Mouse (Mus musculus): ENCODE data around the gene Nfrkb. TPM values are rescaled to one million over a fixed set of nuclear protein-coding genes. Genes with fewer than 3 reads are reported as not detected.

Nfrkb gene
- polyA plus RNA-seq, 1 experiment from 2014 or later, result 27.7 TPM

GRCm38 (mm10) chr9:31431751-31432150 is 45.8 kb downstream of the Nfrkb start:
- no peaks in the 10 kb centered on the region for H3K36me3 ChIP-seq (ENCODE audit: poor library complexity, severe bottlenecking)
- no peak for ATAC-seq
- H3K27me3 ChIP-seq, result no peaks in the 10 kb centered on the region
- no peak overlapping the region for H3K4me2 ChIP-seq
- H3K9me3 ChIP-seq (replicated peaks), result no peaks in the 10 kb centered on the region
- no peak overlapping the region for H3K4me3 ChIP-seq
- no peak overlapping the region for H3K9ac ChIP-seq
- no peaks in the 10 kb centered on the region for H3K4me1 ChIP-seq
- H3K27ac ChIP-seq, result no peak overlapping the region
- 93% methylated on average over 5 of the region's 5 CpGs for WGBS

GRCm38 (mm10) chr9:31432336-31432975 is 46.5 kb downstream of the Nfrkb start:
- Histone ChIP-seq H3K36me3 (ENCODE audit: poor library complexity, severe bottlenecking) (no peaks in the 10 kb centered on the region), H3K4me3 (no peak overlapping the region), H3K9ac (no peak overlapping the region), H3K4me2 (no peak overlapping the region), H3K4me1 (no peaks in the 10 kb centered on the region), H3K27me3 (no peaks in the 10 kb centered on the region), H3K27ac (no peak overlapping the region), H3K9me3 (replicated peaks) (no peaks in the 10 kb centered on the region)
- ATAC-seq, result no peak
- WGBS, result 81% methylated on average over 7 of the region's 7 CpGs

GRCm38 (mm10) chr9:31433431-31433830 is 47.4 kb downstream of the Nfrkb start:
- no peak overlapping the region for H3K4me2 ChIP-seq
- 92% methylated on average over 3 of the region's 3 CpGs for WGBS

DNA sequence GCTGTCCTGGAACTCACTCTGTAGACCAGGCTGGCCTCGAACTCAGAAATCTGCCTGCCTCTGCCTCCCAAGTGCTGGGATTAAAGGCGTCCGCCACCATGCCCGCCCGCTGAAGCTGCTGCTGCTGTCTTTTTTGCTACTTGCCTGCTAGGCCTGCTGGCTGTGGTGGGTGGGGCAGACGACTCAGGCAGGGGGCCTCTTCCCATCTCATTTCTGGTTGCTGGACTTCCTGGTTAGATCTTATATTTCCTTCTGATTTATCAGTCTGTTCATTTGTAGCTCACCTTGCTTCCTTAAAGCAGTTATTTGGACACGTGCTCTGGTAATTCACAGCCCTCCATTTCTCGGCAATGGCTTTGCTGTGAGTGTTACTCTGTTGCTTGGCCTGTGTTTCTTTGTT is 49.4 kb downstream of the Nfrkb start:
- no peak overlapping the region for H3K4me3 ChIP-seq
- H3K4me1 ChIP-seq, result no peaks in the 10 kb centered on the region
- H3K9me3 ChIP-seq (replicated peaks), result no peaks in the 10 kb centered on the region
- no peak overlapping the region for H3K9ac ChIP-seq
- no peak overlapping the region for H3K27ac ChIP-seq
- no peak for ATAC-seq
- H3K36me3 ChIP-seq (ENCODE audit: poor library complexity, severe bottlenecking), result no peaks in the 10 kb centered on the region
- H3K27me3 ChIP-seq, result no peaks in the 10 kb centered on the region
- WGBS, result 91% methylated on average over 8 of the region's 8 CpGs
- no peak overlapping the region for H3K4me2 ChIP-seq

More at GRCm38 (mm10) chr9:31433431-31433830, 47.4 kb downstream of the Nfrkb start:
- H3K4me3 ChIP-seq, result no peak overlapping the region
- no peak overlapping the region for H3K27ac ChIP-seq
- no peak for ATAC-seq
- H3K36me3 ChIP-seq (ENCODE audit: poor library complexity, severe bottlenecking), result no peaks in the 10 kb centered on the region
- H3K4me1 ChIP-seq, result no peaks in the 10 kb centered on the region
- no peaks in the 10 kb centered on the region for H3K27me3 ChIP-seq
- H3K9ac ChIP-seq, result no peak overlapping the region
- H3K9me3 ChIP-seq (replicated peaks), result no peaks in the 10 kb centered on the region

GRCm38 (mm10) chr9:31437861-31438260 is 51.9 kb downstream of the Nfrkb start:
- Histone ChIP-seq H3K27ac (no peak overlapping the region), H3K4me2 (no peak overlapping the region), H3K9me3 (replicated peaks) (no peaks in the 10 kb centered on the region), H3K4me3 (no peak overlapping the region), H3K9ac (no peak overlapping the region), H3K27me3 (no peaks in the 10 kb centered on the region), H3K4me1 (no peaks in the 10 kb centered on the region), H3K36me3 (ENCODE audit: poor library complexity, severe bottlenecking) (no peaks in the 10 kb centered on the region)
- no peak for ATAC-seq
- WGBS, result 89% methylated on average over 6 of the region's 7 CpGs

DNA sequence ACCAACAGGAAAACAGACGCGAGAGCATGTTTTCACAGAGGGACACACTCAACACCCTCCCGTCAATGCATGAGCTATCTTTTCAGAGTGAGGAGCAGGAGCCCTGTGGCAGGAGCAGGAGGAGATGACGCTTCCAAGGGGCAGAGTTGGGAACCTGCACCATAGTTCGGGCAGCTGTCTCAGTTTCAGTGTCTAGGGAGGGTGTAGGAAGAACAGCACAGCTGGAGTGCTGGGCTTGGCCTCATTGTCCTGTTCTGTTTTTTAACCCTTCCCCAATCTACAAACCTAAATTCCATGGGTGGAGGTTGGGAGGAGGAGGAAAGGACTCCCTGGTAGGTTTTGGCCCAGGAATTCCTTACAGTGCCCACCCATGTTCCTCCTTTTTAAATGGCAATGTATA is 52.8 kb downstream of the Nfrkb start:
- no peak overlapping the region for H3K4me2 ChIP-seq
- 66% methylated on average over 5 of the region's 5 CpGs for WGBS
- no peaks in the 10 kb centered on the region for H3K36me3 ChIP-seq (ENCODE audit: poor library complexity, severe bottlenecking)
- no peak overlapping the region for H3K4me3 ChIP-seq
- H3K9me3 ChIP-seq (replicated peaks), result no peaks in the 10 kb centered on the region
- H3K4me1 ChIP-seq, result no peaks in the 10 kb centered on the region
- H3K9ac ChIP-seq, result no peak overlapping the region
- ATAC-seq, result no peak
- H3K27ac ChIP-seq, result no peak overlapping the region
- no peaks in the 10 kb centered on the region for H3K27me3 ChIP-seq

GRCm38 (mm10) chr9:31439341-31439740 is 53.3 kb downstream of the Nfrkb start:
- no peaks in the 10 kb centered on the region for H3K4me1 ChIP-seq
- H3K4me2 ChIP-seq, result no peak overlapping the region
- H3K27me3 ChIP-seq, result no peaks in the 10 kb centered on the region
- no peak overlapping the region for H3K9ac ChIP-seq
- H3K4me3 ChIP-seq, result no peak overlapping the region
- ATAC-seq, result no peak
- no peak overlapping the region for H3K27ac ChIP-seq
- no peaks in the 10 kb centered on the region for H3K9me3 ChIP-seq (replicated peaks)
- H3K36me3 ChIP-seq (ENCODE audit: poor library complexity, severe bottlenecking), result no peaks in the 10 kb centered on the region
- 80% methylated on average over 6 of the region's 6 CpGs for WGBS

GRCm38 (mm10) chr9:31440366-31440765 is 54.4 kb downstream of the Nfrkb start:
- no peaks in the 10 kb centered on the region for H3K27me3 ChIP-seq
- no peak overlapping the region for H3K9ac ChIP-seq
- WGBS, result 87% methylated on average over 5 of the region's 5 CpGs
- no peak overlapping the region for H3K27ac ChIP-seq
- no peaks in the 10 kb centered on the region for H3K36me3 ChIP-seq (ENCODE audit: poor library complexity, severe bottlenecking)
- H3K9me3 ChIP-seq (replicated peaks), result no peaks in the 10 kb centered on the region
- H3K4me1 ChIP-seq, result no peaks in the 10 kb centered on the region
- no peak overlapping the region for H3K4me3 ChIP-seq
- no peak overlapping the region for H3K4me2 ChIP-seq
- no peak for ATAC-seq

DNA sequence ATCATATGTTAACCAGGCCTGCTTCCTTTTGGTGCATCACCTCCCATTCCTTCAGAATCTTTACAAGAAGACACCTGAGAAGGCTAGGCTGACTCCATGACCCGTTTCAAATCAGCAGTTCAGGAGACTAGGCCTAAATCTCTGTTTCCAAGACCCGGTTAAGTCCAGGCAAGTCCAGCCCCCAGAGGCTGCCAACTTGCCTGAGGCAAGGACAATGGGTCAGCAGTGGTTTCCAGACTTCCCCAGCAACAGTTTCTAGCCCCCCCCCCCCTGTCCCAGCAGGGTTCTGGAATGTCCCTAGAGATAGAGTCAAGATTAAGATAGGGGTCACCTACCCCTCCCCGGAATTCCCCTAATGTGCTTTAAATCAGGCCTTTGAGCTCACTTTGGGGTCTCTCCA is 55.5 kb downstream of the Nfrkb start:
- no peak overlapping the region for H3K9ac ChIP-seq
- H3K9me3 ChIP-seq (replicated peaks), result no peaks in the 10 kb centered on the region
- H3K4me2 ChIP-seq, result no peak overlapping the region
- 77% methylated on average over 3 of the region's 3 CpGs for WGBS
- no peak overlapping the region for H3K4me3 ChIP-seq
- H3K27ac ChIP-seq, result no peak overlapping the region
- no peak for ATAC-seq
- H3K27me3 ChIP-seq, result no peaks in the 10 kb centered on the region
- H3K4me1 ChIP-seq, result no peaks in the 10 kb centered on the region
- no peaks in the 10 kb centered on the region for H3K36me3 ChIP-seq (ENCODE audit: poor library complexity, severe bottlenecking)

GRCm38 (mm10) chr9:31444236-31444635 is 58.2 kb downstream of the Nfrkb start:
- Histone ChIP-seq H3K27ac (no peak overlapping the region), H3K9me3 (replicated peaks) (no peaks in the 10 kb centered on the region), H3K4me3 (no peak overlapping the region), H3K4me1 (no peaks in the 10 kb centered on the region), H3K4me2 (no peak overlapping the region), H3K9ac (no peak overlapping the region), H3K27me3 (no peaks in the 10 kb centered on the region), H3K36me3 (ENCODE audit: poor library complexity, severe bottlenecking) (no peaks in the 10 kb centered on the region)
- WGBS, result 87% methylated on average over 8 of the region's 8 CpGs
- no peak for ATAC-seq

DNA sequence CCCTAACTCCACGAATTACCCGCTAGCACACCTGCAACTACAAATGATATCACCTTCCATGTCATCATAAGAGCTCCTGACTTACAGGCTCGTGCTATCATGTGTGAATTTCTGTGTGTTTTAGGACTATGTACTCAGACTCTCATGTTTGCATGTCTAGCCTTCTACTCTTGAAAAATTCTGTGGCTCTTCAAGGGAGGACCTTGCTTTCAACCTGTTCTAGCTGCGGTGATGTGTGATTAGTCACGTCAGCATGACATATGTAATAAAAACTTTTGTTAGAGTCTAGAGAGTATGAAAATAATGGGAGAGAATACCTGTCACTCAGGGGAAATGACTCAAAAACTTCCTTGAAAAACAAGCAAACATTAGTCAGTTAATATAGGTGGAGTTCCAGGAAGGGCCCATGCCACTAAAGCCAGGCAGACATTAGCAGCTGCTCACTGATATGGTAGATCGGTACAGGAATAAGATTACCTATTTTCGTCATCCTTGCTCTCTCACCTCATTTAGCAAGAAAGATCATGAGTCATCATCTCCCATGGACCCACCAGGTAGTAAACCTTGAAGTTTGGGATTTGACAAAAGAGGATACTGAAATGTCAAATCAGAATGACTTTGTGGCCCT is 63.3 kb downstream of the Nfrkb start:
- Histone ChIP-seq H3K27me3 (no peaks in the 10 kb centered on the region), H3K9me3 (replicated peaks) (no peaks in the 10 kb centered on the region), H3K4me2 (no peak overlapping the region), H3K4me3 (no peak overlapping the region), H3K27ac (no peak overlapping the region), H3K4me1 (no peaks in the 10 kb centered on the region), H3K36me3 (ENCODE audit: poor library complexity, severe bottlenecking) (no peaks in the 10 kb centered on the region), H3K9ac (no peak overlapping the region)
- no peak for ATAC-seq
- whole genome bisulfite sequencing, result 90% methylated on average over 7 of the region's 7 CpGs

- no peak for ATAC-seq
- 82% methylated on average over 10 of the region's 10 CpGs for WGBS
- H3K4me1 ChIP-seq, result no peaks in the 10 kb centered on the region
- H3K36me3 ChIP-seq (ENCODE audit: poor library complexity, severe bottlenecking), result no peaks in the 10 kb centered on the region
- H3K4me3 ChIP-seq, result no peak overlapping the region
- no peaks in the 10 kb centered on the region for H3K9me3 ChIP-seq (replicated peaks)
- no peak overlapping the region for H3K9ac ChIP-seq
- no peak overlapping the region for H3K4me2 ChIP-seq
- H3K27me3 ChIP-seq, result no peaks in the 10 kb centered on the region
- no peak overlapping the region for H3K27ac ChIP-seq
Measured at GRCm38 (mm10) chr9:31452166-31452565, 66.2 kb downstream of the Nfrkb start.

DNA sequence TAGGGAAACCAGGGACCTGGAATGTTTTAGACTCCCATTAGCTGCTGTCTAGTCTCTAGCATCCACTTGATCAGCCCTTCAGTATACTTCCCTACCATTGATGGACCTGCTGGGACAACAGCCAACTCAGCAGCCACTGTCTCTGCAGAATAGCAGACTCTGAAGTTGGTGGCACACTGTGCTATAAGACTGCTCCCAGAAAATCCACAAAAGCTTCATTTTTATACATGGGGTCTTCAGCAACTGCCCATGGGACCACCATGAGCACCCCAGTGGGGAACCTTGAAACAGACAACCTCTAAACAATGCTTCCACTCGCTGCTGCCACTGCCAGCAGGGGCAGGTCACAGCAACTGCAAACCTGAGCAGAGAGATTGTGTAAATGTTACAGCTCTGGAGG is 68.4 kb downstream of the Nfrkb start:
- Histone ChIP-seq H3K4me3 (no peak overlapping the region), H3K9me3 (replicated peaks) (no peaks in the 10 kb centered on the region)
- 46% methylated on average over 1 of the region's 1 CpGs for WGBS

More for the DNA sequence above, 68.4 kb downstream of the Nfrkb start:
- H3K9ac ChIP-seq, result no peak overlapping the region
- H3K27ac ChIP-seq, result no peak overlapping the region
- H3K36me3 ChIP-seq (ENCODE audit: poor library complexity, severe bottlenecking), result no peaks in the 10 kb centered on the region
- no peak for ATAC-seq
- H3K27me3 ChIP-seq, result no peaks in the 10 kb centered on the region
- no peak overlapping the region for H3K4me2 ChIP-seq
- H3K4me1 ChIP-seq, result no peaks in the 10 kb centered on the region
